Mouse (Mus musculus) frontal cortex, adult 2 months (tissue): Measurements from ENCODE around the gene Bach2. TPM values are rescaled to one million over a fixed set of nuclear protein-coding genes. Genes with fewer than 3 reads are reported as not detected.

Experiments
- DNase-seq, 2 experiments: peaks; one replicate each; pipeline ENCODE4 v3.0.0; 2022; ENCODE audit warnings: low spot score in 1 of 2; ENCODE audit errors: extremely low spot score in 1 of 2
- polyA plus RNA-seq: library from polyadenylated mRNA; depleted of rRNA; stranded (reverse); fragments of >200 nt; gene quantifications from 2 replicates; pipeline ENCODE4 v1.2.3, GENCODE M21; 2012

Gene Bach2
- polyA plus RNA-seq, 1 experiment = 4.8 TPM

DNA sequence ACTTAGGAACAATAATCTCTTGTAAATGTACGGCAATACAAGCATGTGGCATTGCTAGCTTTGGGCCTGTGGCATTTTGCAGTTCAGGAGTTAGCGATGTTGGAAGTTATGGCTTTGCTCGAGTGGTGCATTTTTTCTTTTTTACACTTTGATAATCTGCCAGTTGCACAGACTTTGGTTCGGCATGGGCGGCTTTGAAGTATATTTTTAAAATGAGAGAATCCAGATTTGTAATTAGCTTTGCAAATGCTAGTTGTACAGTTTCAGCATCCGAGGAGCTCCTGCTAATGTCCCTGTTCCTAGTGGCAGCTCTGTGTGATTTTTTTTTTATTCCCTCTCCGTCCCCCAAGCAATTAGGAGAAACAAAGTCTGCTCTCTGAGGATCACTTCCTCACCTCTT is 176.4 kb downstream of the Bach2 start:
- DNase-seq = peak in 1 of 2 experiments; percentile 63

DNA sequence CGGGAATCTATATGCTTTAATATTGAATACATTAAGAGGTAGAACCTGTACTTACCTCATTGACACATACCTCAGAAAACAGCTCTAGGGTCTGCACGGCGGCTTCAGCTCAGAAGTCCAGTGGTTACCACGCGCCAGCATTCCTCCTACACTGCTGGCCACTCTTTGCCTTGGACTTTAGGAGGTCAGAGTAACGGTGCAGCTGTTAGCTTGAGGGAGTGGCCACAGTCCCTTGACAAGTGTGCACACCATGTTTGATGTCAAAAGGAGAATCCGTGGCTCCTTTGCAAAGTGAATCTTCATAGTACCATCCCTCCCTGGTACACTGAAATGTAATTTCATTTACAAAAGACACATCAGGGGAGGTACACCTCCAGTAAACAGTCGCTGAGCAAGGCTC is 179.3 kb downstream of the Bach2 start:
- no peak for DNase-seq

DNA sequence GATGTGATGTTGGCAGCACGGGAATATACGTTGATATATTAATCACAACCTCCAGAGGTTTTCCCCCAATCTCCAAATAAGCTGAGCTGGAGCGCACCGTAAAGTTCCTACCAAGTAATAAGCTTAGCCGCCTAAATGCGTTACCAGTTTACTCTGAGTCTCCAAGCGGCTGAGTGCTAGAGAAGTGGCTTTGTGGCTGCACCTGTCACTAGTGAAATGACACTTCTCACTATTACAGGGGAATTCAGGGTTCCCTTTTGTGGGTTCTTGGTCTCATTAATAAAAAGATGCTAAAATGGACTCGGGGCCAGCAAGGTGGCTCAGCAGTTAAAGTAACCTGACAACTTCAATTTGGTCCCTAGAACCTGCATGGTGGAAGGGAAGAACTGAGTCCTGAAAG is 183.0 kb downstream of the Bach2 start:
- DNase-seq = no peak

DNA sequence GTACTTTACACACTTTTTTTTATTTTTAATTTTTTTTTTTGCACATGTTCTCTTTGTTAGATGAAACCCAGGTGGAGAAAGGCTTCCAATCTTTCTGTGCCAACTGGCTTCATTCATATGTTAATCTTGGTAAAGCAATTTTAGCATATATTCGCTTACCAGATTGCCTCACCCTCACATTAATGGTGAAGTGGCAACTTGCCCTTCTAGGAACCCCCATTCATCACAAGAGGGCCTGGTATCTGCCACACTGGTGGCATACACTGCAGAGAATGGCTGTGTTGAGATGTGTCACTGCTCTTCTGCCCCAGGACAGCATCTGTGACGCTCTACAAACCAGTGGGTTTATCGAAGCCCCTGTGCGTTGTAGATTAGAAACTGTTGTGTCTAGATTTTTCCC is 183.8 kb downstream of the Bach2 start:
- DNase-seq = no peak

DNA sequence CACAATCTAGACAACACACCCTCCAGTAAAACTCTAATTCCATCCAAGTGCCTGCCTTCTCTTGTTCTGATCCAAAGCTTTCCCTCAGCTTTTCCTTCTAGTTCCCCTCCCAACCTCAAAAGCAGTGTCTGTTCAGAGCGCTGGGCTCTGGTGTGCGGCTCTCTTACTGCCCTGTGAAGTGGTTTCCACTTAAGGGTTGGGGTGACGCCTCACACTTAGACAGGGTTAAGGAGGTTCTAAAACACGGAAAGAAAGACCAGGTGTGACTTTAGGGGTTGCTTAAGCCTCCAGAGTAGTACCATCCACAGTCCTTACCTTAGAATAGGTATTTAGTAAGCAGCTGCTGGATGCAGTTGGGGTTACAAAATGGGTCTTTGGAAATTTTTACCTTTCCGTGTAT is 185.1 kb downstream of the Bach2 start:
- no peak for DNase-seq

DNA sequence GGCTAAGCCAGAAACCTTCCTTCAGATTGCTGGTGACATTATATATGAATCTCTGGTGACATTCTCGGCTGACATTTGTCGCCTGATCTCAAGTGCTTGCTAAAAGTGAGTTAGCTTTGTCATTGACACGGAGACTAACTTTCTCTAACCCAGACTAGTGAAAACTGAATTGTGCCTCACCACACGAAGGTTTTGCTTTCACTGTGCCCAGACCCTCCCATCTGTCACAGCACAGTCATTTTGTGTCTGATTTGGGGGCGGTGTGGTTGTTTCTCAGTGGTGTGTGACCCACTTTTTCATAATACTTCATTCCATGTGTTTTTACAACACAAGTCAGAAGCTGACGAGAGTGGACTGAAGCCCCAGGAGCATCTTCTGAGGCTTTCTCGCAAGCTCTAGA is 185.8 kb downstream of the Bach2 start:
- DNase-seq = no peak

DNA sequence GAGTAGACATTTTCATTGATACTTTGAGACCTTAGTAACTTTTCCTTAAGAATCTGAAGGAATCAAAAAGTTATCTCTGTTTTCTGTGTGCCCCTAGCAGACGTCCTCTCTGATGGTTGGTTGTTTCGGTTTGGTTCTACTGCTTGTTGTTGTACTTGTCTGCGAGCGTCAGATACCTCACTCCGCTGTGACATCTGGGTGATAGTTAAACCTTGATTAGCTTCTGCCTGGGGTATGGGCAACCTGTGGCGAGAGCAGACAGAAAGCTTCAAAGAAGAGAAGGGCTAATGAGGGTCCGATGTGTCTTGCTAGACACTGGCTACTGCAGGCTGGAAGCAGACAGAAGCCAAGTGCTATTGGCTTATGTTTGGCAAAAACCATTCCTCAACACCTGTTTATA is 186.5 kb downstream of the Bach2 start:
- no peak for DNase-seq

DNA sequence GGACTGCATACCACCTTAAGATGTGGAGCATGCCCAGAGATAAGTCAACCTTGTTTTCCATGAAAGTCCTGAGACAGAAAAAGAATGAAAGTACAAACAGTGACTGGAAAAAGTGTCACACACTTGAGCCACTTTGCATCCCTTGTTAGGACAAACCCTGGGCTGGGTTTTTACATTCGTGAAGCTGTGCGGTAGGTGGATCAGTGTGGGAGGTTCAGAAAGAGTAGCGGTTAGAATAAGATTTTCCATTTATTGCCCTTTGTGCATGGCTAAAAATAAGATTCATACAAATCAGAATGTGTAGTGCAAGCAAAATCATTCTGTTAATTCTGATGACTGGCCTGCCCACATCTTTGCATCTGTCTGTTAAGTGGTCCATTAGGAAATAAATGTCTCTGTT is 187.0 kb downstream of the Bach2 start:
- DNase-seq = no peak

DNA sequence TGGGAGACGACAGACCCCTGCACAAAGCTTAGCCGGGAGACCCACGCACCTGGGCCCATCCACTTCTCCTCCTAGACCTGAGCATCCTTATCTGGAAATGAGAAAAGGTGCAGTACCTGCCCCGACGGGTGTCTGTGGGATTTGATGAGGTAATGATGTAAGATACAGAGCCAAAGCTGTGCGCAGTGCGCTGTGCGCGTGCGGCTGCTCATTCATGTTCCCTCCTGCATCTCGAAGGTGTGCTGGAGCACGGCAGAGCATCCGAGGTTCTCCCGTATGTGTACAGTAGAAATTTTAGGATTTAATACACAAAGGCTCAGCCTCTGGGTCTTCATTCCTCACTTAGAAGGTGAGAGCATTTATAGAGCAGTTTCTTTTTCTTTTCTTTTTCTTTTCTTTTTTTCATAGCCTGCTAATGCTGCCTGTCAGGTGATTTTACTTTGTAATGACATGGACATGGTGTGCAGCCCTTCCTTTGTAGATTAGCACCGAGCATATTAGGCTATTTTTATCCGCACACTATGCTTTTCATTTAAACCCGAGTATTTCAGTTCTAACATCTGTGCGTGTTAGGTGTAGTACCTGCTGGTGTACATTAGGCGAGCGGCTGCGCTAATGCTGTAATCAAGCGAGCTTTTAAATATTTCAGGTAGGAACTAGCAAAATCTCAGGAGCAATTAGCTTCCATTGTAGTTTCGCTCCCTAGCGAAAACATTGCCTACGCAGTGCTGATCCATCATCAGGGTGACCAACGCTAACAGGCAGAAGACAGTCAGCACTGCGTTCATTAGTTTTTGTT is 188.4 kb downstream of the Bach2 start:
- no peak for DNase-seq

DNA sequence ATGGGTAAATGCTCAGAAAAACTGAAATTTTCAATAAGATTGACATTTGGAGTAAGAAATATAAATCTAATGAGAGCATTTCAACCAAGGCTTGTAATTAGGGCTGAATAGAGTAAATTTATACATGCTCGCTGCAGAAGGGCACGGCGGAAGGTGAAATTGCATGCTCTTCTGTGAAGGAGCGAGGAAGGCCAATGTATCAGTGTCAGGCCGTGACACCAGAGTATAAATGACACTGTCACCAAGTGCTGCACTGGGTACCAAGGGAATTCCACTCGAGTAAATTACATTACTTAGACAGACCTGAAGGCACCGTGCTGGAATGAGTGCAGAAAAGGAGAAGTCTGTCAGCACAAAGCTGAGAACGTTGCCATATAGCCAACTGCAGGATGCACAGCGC is 190.1 kb downstream of the Bach2 start:
- DNase-seq = no peak

DNA sequence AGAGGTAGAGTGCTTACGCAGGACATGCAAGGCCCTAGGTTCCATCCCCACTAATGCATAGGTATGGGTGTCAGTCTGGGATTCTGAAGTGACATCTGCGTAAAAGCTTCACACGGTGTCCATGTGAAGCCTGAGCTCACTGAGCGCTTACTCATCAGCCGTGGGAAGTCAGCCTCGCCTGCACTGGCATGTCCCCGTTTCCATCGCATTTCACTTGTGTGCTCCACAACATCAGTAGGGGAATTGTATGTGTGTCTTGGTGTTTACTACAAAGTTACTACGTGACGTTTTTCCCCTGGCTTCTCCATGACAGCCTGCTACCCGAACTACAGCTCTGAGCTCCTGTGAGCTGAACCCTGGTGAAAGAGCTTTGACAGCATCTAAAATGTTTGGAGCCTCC is 191.5 kb downstream of the Bach2 start:
- peak in 1 of 2 experiments; percentile 47 for DNase-seq

DNA sequence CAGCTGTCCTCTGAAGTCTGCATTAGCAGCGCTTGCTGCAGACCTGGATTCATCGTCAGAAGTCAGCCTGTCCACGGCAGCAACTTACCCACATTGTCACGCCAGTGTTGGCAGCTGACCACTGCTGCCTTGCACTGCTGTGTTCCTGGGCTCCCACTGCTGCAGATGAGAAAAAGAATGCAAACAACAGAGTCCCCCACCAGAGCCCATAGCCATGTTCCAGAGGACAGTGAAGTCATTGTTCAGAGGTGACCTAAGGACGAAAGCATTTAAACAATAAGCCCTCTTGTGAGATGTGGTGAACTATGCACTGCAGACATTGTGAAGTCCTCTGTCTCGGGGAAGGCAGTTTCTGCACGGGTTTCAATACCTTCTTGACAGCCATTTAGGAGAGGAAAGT is 192.4 kb downstream of the Bach2 start:
- peak in 1 of 2 experiments; percentile 43 for DNase-seq

DNA sequence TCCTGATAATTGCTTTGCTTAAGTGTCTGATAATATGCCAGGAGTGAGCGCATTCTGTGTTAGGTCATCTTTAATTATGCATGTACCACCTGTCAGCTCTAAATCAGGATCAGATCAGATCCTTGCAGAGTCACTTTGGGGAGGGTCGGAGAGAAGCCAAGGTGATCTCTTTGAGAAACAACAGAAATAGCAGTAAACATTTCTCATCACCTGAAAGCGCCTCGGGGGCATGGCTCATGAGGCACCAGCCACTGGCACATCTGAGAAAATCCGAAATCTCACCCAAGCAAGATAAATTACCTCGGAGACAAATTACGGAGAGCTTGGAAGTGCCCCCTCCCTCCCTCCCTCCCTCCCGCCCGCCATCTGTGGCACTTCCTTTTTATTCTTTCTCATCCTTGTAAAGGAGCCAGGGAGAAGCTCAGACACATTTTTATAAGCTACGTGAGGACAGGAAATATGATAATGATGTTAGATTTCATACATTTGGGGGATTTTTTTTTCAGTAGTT is 193.7 kb downstream of the Bach2 start:
- DNase-seq = peak in 1 of 2 experiments; percentile 53

DNA sequence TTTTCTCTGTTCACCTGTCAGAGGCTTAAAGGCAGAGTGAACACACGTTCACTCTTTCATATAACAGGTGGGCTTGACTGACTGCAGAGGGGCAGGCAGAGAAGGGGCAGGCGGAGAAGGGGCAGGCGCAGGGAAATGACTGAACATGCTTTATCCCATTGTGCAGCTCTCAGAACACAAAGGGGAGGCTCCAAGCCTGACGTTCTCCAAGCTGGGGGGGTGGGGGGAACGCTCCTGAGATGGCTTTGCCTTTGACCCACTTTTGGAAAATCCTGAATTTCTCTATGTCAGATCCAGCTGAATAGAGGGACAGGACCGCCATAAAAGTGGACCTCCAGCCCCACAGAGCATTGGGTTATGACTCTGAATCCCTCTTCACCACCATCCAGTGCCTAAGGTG is 194.3 kb downstream of the Bach2 start:
- no peak for DNase-seq

DNA sequence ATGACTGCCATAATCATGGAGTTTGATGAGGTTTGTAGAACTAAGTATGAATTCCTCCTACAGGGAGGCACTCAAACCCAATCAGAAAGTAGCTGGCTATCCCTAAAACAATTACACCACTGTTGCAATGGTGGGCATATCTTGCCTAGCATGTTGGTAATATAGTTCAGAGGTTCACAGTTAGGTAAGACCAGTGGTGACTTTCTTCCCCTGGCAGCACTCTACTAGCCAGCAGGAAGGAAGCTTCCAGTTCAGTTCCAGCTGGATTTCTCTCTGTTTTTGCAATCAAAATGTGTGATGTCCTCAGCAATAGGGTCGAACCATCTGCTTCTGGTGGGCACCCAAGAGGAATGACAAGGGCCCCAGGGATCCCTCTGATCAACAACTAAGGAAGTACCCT is 196.0 kb downstream of the Bach2 start:
- DNase-seq = no peak

DNA sequence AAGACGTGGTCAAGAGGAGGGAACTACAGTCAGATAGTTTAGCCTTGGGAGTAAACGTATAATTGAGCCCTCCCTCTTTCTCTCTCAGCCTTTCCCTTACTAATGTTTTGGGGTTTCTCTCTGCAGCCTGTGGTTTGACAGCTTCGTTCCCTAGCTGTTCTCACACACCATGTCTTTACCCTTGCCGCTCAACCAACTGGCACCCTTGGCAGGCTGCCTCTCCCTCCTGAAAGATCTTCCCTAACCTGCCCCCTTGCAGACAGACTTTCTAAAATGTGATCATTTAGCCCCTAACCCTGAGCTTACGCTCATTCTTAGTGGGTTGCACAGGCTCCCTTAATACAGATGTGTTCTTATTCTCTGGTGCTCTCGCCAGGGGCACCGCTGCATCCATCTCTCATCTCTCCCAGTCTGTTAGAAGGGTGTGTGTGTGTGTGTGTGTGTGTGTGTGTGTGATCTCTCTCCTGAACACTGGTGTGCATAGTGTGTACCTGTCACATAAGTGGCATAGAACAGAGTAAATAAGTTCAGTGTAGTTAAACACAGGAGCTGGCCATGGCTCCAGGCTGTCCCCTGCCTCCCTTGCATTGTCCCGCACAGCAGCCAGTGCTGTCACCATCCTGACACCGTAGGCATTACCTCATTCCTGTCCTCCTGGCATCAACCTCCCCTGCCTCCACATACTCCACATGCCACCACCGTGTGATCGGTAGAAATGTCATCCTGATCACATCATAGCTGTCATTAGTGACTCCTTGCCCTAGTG is 201.6 kb downstream of the Bach2 start:
- no peak for DNase-seq

DNA sequence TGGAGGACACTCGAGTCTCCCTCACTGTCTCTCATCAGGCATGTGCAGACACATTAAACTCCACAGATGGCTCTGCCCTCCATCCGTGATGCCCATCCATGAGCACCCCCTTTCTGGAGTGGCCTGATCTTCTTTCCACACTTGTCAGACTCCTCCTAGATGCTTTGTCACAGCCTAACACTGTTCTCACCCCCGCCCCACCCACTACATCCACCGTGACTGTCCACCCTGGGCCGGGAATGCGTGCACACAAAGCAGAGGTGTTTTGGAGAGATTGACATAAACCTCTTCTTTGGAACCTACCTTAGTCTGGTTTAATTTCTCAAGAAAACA is 202.1 kb downstream of the Bach2 start:
- DNase-seq = no peak

DNA sequence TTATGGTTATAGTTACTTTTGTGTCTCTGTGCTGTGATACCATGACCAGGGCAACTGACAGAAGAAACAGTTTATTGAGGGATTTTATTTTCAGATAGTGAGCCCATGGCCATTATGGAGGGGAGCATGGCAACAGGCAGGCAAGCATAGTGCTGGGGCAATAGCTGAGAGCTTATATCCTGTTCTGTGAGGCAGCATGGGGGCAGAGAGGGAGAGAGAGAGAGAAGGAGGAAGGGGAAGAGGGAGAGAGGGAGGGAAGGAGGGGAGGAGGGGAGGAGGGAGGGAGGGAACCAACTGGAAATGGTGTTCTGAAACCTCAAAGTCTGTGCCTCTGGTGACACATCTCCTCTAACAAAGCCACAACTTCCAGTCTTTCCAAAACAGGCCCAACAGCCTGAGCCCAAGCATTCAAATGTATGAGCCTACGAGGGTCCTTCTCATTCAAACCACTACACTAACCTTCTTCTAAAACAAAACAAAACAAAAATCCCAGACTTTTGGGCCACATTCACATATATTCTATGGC is 206.1 kb downstream of the Bach2 start:
- no peak for DNase-seq

DNA sequence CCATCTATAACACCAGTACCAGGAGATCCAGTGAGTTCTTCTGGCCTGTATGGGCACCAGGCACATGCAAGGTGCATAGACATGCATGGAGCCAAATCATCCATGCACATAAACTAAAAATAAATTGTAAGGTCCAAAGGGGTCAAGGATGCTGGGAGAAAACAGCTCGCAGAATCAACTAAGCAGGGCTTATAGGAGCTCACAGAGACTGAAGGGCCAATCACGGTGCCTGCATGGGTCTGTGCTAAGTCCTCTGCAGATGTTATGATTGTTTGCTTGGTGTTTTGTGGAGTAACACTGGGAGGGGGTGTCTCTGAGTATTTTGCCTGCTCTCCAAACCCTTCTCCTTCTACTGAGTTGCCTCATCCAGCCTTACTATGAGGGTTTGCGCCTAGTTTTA is 209.2 kb downstream of the Bach2 start:
- no peak for DNase-seq

DNA sequence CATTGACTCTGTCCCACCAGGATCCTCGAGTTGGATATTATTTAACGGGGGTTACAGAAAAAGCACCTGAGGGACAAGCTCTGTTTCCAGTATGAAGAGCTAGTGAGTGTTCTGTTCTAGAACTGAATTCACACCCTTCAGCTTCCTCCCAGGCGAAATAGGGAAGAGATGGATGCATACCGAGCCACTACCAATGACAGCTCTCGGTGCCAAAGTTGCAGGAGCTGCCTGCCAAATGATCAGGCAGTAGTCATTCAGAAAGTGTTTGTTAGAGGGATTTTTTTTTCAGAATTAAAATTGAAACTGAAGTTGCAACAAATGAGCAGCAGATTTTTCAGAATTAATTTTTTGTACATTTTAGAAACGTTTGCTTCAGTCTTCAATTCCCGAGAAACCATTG is 223.4 kb downstream of the Bach2 start:
- peak in 1 of 2 experiments; percentile 53 for DNase-seq

DNA sequence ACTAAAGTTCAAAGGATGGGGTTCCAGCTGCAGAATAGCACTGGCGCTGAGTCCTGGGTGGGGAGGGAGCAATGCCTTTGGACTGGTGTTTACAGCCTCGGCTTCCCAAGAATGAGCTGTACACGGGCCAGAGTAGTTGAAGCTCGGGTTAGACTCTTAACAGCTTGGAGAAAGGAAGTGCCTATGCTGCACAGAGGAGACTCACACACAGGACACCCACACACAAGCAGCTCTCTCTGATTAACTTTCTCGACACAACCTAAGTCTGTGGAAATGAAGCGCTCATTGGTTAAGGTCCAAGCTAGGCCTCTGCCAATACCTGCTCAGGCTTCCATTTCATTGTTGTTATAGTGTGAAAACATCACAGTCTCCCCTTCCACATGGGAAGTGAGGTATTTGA is 224.5 kb downstream of the Bach2 start:
- no peak for DNase-seq

DNA sequence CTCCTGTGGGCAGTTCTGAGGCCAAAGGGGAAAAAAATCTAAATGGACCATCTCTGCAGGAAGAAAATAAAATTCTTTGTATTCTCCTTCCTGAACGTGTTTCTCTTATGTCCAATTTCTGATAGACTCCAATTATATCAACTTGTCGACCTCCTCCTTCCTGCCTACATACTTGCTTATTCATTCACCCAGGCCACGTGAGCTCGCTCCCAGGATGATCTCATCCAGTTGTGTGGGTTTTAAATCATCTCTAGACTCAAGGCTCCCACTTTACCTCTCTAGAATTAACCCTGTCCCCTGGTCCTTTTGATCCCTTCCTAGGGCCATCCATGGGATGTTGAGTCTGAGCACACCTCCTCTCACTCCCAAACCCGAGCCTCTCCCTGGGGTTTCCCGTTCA is 225.9 kb downstream of the Bach2 start:
- DNase-seq = peak in 1 of 2 experiments; percentile 44
